ENCODE assay signal across 24 mouse cellular contexts in the genomic region with DNA sequence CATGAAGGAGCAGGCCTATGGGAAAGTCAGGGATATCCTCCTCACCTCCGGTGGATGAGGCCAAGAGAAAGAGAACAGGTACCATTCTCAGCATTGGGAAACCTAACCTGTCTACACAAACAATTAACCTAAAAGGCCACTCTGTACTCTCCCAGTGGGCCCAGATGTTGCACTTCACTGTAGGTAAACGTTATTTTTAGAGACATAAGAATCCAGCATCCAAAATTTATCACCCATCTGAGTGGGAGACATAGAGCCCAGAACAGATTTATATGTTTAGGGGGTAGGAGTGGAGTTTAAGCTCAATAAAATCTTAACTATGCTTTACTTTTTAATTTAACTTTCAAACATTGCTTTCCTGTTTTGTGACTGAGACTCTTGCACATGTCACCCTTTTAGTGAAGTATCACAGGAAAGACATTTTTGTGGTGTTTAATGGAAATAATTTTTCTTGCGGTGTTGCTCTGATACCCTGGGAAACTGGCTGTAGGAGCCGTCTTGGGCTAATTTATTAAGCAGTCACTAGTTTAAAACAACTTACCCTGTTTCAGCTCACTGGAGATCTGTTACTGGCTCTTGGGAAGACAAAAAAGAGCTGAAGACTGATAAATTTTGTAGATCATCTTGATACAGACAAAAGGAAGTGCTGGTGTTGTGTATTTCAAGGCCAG.
"Had no signal": no experiment of that assay in that cellular context is flagged by ENCODE, and none has a peak within 500 bp of the region (broad histone marks: within the 10 kb centered on the region; RNA-seq: fewer than 3 reads in every experiment).

No protein-coding gene starts in this region.

- H3K9me3 ChIP-seq: limb, embryonic 12.5 days; limb, embryonic 15.5 days; liver, embryonic 15.5 days; lung, embryonic 15.5 days; midbrain, embryonic 10.5 days; midbrain, embryonic 13.5 days; neural tube, embryonic 13.5 days had no signal

- H3K27ac ChIP-seq: left cerebral cortex, adult 2 months; limb, embryonic 12.5 days; limb, embryonic 15.5 days; liver, embryonic 15.5 days; lung, embryonic 15.5 days; midbrain, embryonic 10.5 days; midbrain, embryonic 13.5 days; neural tube, embryonic 13.5 days had no signal

- H3K4me3 ChIP-seq: left cerebral cortex, adult 2 months; limb, embryonic 12.5 days; limb, embryonic 15.5 days; liver, embryonic 15.5 days; lung, embryonic 15.5 days; megakaryocyte, embryonic 14.5 days; midbrain, embryonic 10.5 days; midbrain, embryonic 13.5 days; myocyte; neural tube, embryonic 13.5 days had no signal

- H3K9ac ChIP-seq: limb, embryonic 12.5 days; limb, embryonic 15.5 days; liver, embryonic 15.5 days; lung, embryonic 15.5 days; midbrain, embryonic 13.5 days; neural tube, embryonic 13.5 days had no signal

- ATAC-seq: hindbrain, embryonic 16.5 days; midbrain, embryonic 13.5 days; midbrain, embryonic 16.5 days had no signal

- H3K4me1 ChIP-seq: limb, embryonic 12.5 days; limb, embryonic 15.5 days; liver, embryonic 15.5 days; megakaryocyte, embryonic 14.5 days; midbrain, embryonic 10.5 days; midbrain, embryonic 13.5 days; neural tube, embryonic 13.5 days had no signal

- H3K36me3 ChIP-seq: limb, embryonic 12.5 days; limb, embryonic 15.5 days; liver, embryonic 15.5 days; lung, embryonic 15.5 days; midbrain, embryonic 10.5 days; midbrain, embryonic 13.5 days; neural tube, embryonic 13.5 days had no signal

- H3K4me2 ChIP-seq: limb, embryonic 12.5 days; limb, embryonic 15.5 days; liver, embryonic 11.5 days; liver, embryonic 15.5 days; lung, embryonic 15.5 days; midbrain, embryonic 13.5 days; neural tube, embryonic 13.5 days had no signal

- DNase-seq: kidney, adult 2 months; kidney, postnatal 25 days; layer of hippocampus, postnatal 36 days; lung, adult 18-20 months; lung, postnatal 10 days; lung, postnatal 36 days; retina, postnatal 1 day; right cerebral cortex, postnatal 25 days; spleen, adult 18-20 months; thymus, adult 18-20 months; thymus, postnatal 36 days had no signal

- H3K27me3 ChIP-seq: limb, embryonic 12.5 days; limb, embryonic 15.5 days; liver, embryonic 15.5 days; lung, embryonic 15.5 days; megakaryocyte, embryonic 14.5 days; midbrain, embryonic 13.5 days; neural tube, embryonic 13.5 days had no signal
